Mouse (Mus musculus) lung, postnatal 14 days (tissue): ENCODE measurements at regions not wholly inside any gene's neighbourhood (a gene's known extent, or its start where the extent isn't known, plus 50 kb on each side); places are given as distances from the start of the nearest gene placed in this dataset.

Experiments used
- DNase-seq: peaks from one replicate; pipeline ENCODE4 v3.0.0; 2021

- DNase-seq = no peak
Measured at GRCm38 (mm10) chr3:149623851-149624532, 633.6 kb upstream of the Adgrl2 start.

DNA sequence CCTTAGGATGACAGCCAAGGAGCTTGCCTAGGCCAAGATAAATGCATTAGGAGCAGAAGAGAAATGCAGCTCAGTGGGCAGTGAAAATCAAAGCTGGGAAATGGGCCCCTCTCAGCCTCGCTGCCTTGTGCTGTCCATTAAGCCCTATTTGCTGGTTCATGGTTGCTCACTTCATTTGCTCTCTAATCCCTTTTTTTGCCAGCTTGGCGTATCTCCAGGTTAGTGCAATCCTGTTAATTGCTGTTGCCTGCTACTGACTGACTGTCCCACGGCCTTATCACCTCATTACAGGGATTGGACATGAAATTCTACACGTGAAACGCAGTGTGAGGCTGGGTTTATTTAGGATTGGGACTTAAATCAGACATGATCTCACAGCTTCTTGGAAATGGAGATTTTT lies 613.5 kb upstream of the Adgrl2 start:
- DNase-seq = peak; percentile 8

GRCm38 (mm10) chr3:149601276-149601675 lies 610.9 kb upstream of the Adgrl2 start:
- no peak for DNase-seq

- peak; percentile 43 for DNase-seq
Measured at GRCm38 (mm10) chr3:149594470-149594869, 604.1 kb upstream of the Adgrl2 start.

DNA sequence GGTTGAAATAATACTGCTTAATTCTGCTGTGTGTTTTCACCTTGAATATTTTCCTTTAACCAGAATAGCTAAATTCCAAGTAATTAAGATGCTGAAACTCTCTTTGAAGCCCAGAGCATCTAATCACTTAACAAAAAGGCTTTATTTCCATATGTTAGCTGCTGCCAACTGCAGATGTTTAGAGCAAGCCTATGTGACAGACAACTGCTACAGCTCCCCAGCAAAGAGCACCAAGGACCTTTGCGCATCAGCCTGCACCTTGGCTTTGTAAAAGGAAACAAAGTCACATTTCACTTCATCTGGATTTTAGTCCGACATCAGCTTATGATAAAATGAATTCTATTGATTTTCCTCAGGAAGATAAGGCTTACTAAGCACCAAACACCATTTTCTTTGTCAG lies 595.4 kb upstream of the Adgrl2 start:
- no peak for DNase-seq

GRCm38 (mm10) chr3:149581141-149581540 lies 590.8 kb upstream of the Adgrl2 start:
- no peak for DNase-seq

DNA sequence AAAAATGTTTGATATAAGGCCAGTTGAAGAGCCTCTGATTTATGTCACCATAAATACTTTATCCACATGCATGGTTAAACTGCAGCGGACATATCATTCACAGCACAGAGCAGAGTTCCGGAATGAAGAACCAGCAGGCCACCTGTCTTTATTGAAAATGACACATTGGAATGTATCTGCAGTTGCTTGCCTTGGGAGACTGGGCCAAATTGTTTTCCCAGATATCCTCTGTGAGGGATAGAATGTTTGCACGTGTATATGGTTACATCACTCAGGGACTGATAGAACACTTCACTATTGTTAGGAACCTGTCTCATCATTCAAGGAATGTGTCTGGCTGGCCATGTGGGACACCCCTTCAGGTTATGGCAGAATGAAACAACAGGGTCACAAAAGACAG lies 585.3 kb upstream of the Adgrl2 start:
- no peak for DNase-seq

- no peak for DNase-seq
Measured at GRCm38 (mm10) chr3:149566853-149567252, 576.5 kb upstream of the Adgrl2 start.

DNA sequence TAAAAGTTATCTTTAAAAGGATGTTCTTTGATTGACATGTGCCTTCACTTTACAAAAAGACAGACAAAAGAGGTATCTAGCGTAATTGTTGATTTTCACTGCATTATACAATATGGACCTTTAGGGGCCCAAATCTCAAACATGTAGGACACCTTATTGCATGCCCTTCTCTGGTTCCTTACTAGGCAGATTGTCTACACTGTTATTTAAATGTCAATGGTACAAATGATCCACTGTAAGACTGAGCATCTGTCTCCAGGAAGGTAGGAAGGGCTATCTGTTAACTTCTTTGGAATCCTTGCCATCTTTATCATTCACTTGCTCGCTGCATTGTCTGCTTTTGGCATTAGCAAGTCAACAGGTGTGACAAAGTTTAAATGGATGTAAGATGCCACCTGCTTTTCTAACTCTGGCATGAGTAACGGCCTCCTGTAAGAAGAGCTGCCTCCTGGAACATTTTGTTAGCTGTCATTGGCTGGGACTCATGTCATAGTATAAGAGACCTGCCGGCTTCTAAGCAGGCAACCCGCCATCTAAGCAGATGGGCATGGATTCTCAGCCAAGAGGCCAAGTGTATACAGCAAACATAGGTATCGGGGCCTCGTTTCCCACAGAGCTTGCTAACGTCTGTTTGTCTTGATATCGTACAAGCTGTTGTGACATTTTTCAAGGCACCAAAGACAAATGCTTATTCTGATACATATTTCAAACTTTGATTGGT lies 560.0 kb upstream of the Adgrl2 start:
- no peak for DNase-seq

- DNase-seq = peak; percentile 7
Measured at GRCm38 (mm10) chr3:149547045-149547444, 556.7 kb upstream of the Adgrl2 start.

- DNase-seq = peak; percentile 1
Measured at GRCm38 (mm10) chr3:149546256-149546655, 555.9 kb upstream of the Adgrl2 start.

DNA sequence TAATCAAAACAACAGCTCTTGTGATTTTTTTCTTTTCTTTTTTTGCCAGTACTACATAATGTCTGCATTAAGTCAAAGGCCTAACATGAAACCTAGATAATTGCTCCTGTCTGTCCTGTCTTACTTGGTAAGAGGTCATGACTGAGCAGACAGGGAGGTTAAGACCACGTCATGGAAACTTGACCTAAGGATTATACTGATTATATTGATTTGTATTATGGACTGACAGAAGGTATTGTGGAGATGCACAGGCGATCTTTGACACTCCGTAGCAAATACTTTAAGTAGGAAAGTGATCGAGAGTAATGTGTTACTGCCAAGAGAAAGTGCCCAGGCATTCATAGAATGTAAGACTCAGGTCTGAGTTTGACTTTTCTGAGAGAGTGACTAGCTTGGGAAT lies 543.8 kb upstream of the Adgrl2 start:
- DNase-seq = no peak

- DNase-seq = no peak
Measured at GRCm38 (mm10) chr3:149530026-149530607, 539.8 kb upstream of the Adgrl2 start.

- DNase-seq = no peak
Measured at GRCm38 (mm10) chr3:149526509-149526908, 536.2 kb upstream of the Adgrl2 start.

DNA sequence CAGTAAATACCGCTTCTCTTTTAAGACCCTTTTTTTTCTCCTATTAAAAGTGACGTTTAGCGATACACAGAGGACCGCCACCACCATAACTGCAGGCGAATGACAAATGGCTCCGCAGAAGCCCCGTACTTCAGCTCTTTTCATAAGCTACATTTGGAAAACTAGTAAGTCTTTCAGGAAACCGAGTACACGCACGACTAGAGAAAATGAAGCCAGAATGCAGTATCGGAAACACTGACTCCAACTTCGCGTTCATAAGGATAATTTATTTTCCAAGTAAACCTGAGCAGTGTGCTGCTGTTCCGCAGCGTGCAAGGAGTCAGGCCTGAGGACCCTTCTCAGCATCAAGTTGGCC lies 529.2 kb upstream of the Adgrl2 start:
- no peak for DNase-seq

DNA sequence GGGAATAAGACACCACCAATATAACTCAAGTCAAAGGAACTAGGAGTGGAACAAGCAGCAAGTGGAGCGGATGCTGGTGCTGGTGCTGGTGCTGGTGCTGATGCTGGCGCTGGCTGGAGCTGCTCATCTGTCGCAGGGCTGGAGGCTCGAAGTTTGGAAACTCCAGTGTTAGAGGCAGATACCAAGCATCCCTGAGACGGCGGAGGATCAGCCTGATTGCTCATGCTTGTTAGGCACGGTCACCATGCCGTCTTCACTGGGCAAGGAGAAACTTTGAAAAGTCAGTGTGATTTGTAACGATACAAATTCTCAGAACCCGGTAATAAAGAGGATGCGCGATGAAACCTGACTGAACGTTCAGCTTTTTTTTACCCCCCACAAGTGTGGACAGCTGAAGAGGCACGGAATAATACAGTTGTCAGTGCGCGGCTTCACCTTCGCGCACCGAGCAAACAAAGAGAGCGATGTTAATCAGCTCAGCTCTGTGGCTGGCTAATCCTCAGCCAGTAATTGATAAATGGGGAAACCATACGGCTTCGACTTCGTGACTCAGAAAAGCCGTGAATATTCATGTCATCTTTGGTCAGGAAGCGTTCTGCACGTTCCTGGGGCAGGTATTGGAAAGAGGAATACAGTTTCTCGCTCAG lies 528.7 kb upstream of the Adgrl2 start:
- DNase-seq = no peak

- DNase-seq = no peak
Measured at GRCm38 (mm10) chr3:149517537-149517936, 527.2 kb upstream of the Adgrl2 start.

GRCm38 (mm10) chr3:149509178-149509577 lies 518.8 kb upstream of the Adgrl2 start:
- DNase-seq = no peak

- DNase-seq = no peak
Measured at GRCm38 (mm10) chr3:149508671-149509070, 518.3 kb upstream of the Adgrl2 start.

DNA sequence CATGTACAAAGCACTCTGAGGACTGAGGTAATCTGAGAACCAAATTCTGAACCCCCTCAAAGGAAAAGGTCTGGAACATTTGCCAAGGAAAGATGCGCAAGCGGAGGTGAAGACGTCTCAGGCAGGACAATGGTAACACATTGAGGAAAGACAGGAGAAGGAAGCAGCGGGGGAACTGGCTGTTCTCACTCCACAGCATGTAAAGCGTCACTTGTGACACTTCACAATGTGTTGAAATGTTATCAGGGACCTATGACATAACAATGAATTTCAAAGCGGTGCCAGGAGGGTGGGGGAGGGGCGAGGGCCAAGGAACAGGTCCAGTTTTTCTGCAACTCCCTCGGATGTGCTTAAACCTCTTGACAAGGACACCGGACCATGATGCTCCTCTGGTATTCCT lies 515.3 kb upstream of the Adgrl2 start:
- DNase-seq = no peak

- DNase-seq = no peak
Measured at GRCm38 (mm10) chr3:149503992-149504391, 513.6 kb upstream of the Adgrl2 start.

DNA sequence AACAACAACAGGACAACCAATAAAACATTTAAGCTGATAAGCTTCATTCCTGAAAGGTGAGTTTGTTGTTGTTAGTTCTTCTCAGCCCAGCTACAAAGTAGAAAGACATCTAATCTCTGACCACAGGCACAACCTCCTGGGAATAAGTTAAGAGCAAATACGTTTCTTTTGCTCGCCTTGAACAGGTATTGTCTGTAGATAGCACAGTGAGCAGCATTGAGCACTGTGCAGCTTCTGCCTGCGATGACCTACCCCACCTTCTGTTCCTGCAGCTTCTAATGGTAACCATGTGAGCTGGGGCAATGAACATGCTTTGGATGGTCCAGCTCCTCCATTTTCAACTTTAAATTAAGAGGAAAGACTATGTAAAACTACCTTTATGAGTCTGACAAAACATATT lies 509.8 kb upstream of the Adgrl2 start:
- DNase-seq = no peak

GRCm38 (mm10) chr3:149498765-149499164 lies 508.4 kb upstream of the Adgrl2 start:
- no peak for DNase-seq
